Mouse (Mus musculus) brain, embryonic 14.5 days (tissue): ENCODE measurements around the gene Fgf11. TPM values are rescaled to one million over a fixed set of nuclear protein-coding genes. Genes with fewer than 3 reads are reported as not detected.

Source experiments
- DNase-seq: peaks from one replicate; pipeline ENCODE4 v3.0.0-alpha.2; 2011; ENCODE audit warnings: low read depth
- CTCF ChIP-seq: fragments of 200-500 bp; IDR thresholded peaks from 2 replicates; pipeline ENCODE4 v1.5.1; 2012; ENCODE audit warnings: inconsistent platforms, mild to moderate bottlenecking, moderate library complexity, borderline replicate concordance; ENCODE audit not compliant: insufficient read depth, insufficient read length; ENCODE audit errors: extremely low read depth
- POLR2A ChIP-seq: fragments of 200-500 bp; IDR thresholded peaks from 2 replicates; pipeline ENCODE4 v1.6.1; 2012; ENCODE audit warnings: mild to moderate bottlenecking, inconsistent platforms, borderline replicate concordance; ENCODE audit not compliant: poor library complexity, insufficient read depth, insufficient read length, severe bottlenecking; ENCODE audit errors: extremely low read depth
- polyA plus RNA-seq: library from polyadenylated mRNA; depleted of rRNA; stranded (reverse); fragments of >200 nt; gene quantifications from 2 replicates; pipeline ENCODE4 v1.2.3, GENCODE M21; 2012

Fgf11 gene
- polyA plus RNA-seq, 1 experiment: 20.4 TPM

- DNase-seq: peak; percentile 31
- TF ChIP-seq POLR2A: no peak
- TF ChIP-seq CTCF: no peak
These were observed 34.3 kb upstream of the Fgf11 start for GRCm38 (mm10) chr11:69835966-69836335.

GRCm38 (mm10) chr11:69835326-69835965, 33.8 kb upstream of the Fgf11 start:
- peak; percentile 63 for DNase-seq
- TF ChIP-seq POLR2A (no peak), CTCF (no peak)

GRCm38 (mm10) chr11:69834001-69834549, 32.4 kb upstream of the Fgf11 start:
- no peak for TF ChIP-seq CTCF
- no peak for TF ChIP-seq POLR2A
- DNase-seq: peak; percentile 51

GRCm38 (mm10) chr11:69833554-69833953, 31.9 kb upstream of the Fgf11 start:
- TF ChIP-seq CTCF (no peak), POLR2A (no peak)
- DNase-seq: peak; percentile 14

- DNase-seq: no peak
- no peak for TF ChIP-seq CTCF
- TF ChIP-seq POLR2A: no peak
These were observed 27.2 kb upstream of the Fgf11 start for GRCm38 (mm10) chr11:69828832-69829231.

- TF ChIP-seq CTCF: no peak
- no peak for TF ChIP-seq POLR2A
- no peak for DNase-seq
These were observed 21.8 kb upstream of the Fgf11 start for GRCm38 (mm10) chr11:69823456-69823855.

GRCm38 (mm10) chr11:69822080-69822479, 20.4 kb upstream of the Fgf11 start, which contains the start of gene Spem1:
TSS of gene Spem1 (minus strand) at chr11:69822180.
- TF ChIP-seq CTCF: no peak
- DNase-seq: no peak

GRCm38 (mm10) chr11:69818871-69819270, 17.2 kb upstream of the Fgf11 start:
- DNase-seq: no peak
- TF ChIP-seq POLR2A (no peak), CTCF (no peak)

GRCm38 (mm10) chr11:69818365-69818764, 16.7 kb upstream of the Fgf11 start, which contains the start of gene Spem2:
TSS of gene Spem2 (minus strand) at chr11:69818465.
- TF ChIP-seq POLR2A (no peak), CTCF (no peak)
- no peak for DNase-seq

- TF ChIP-seq CTCF (no peak), POLR2A (no peak)
- no peak for DNase-seq
These were observed 14.9 kb upstream of the Fgf11 start for GRCm38 (mm10) chr11:69816520-69816919.

- no peak for DNase-seq
- no peak for TF ChIP-seq POLR2A
- no peak for TF ChIP-seq CTCF
These were observed 13.5 kb upstream of the Fgf11 start, which contains the start of gene Gm39566 for GRCm38 (mm10) chr11:69815155-69815554. TSS of gene Gm39566 (minus strand) at chr11:69815298.

- TF ChIP-seq CTCF (no peak), POLR2A (no peak)
- DNase-seq: no peak
These were observed 8.6 kb upstream of the Fgf11 start for GRCm38 (mm10) chr11:69810280-69810679.
